Mouse (Mus musculus) C2C12 (cell line): Measurements from ENCODE around the gene Clec11a. TPM values are rescaled to one million over a fixed set of nuclear protein-coding genes. Genes with fewer than 3 reads are reported as not detected.
A peak's percentile ranks its signal among the peaks of the same experiment; 100 is the strongest.

Source experiments
- H3K27me3 ChIP-seq: one replicate; pipeline ENCODE4 v1.6.1; 2011; ENCODE audit not compliant: control insufficient read depth, insufficient read depth, insufficient read length
- H3K36me3 ChIP-seq: one replicate; pipeline ENCODE4 v1.6.1; 2011; ENCODE audit not compliant: control insufficient read depth, insufficient read depth
- H3K4me3 ChIP-seq: one replicate; pipeline ENCODE4 v1.5.1; 2011; ENCODE audit warnings: mild to moderate bottlenecking, control low read depth; ENCODE audit not compliant: poor library complexity, insufficient read depth, severe bottlenecking
- H3K79me2 ChIP-seq: one replicate; pipeline ENCODE4 v1.6.1; 2011; ENCODE audit not compliant: control insufficient read depth, insufficient read depth
- H3K79me3 ChIP-seq: one replicate; pipeline ENCODE4 v1.6.1; 2011; ENCODE audit warnings: low read depth, control low read depth
- H3ac ChIP-seq: one replicate; pipeline ENCODE3; 2011; ENCODE audit warnings: low read depth; ENCODE audit not compliant: control insufficient read depth, insufficient read length
- CEBPB ChIP-seq: IDR thresholded peaks from one replicate; pipeline ENCODE4 v1.6.1; 2011; ENCODE audit warnings: low read depth, mild to moderate bottlenecking, control low read depth, moderate library complexity
- CTCF ChIP-seq: IDR thresholded peaks from one replicate; pipeline ENCODE4 v1.5.1; 2011; ENCODE audit not compliant: control insufficient read depth, insufficient read depth, insufficient read length
- FOSL1 ChIP-seq: IDR thresholded peaks from one replicate; pipeline ENCODE4 v1.8.0; 2011; ENCODE audit warnings: mild to moderate bottlenecking, low read length; ENCODE audit not compliant: poor library complexity, insufficient read depth, severe bottlenecking
- MAX ChIP-seq: IDR thresholded peaks from one replicate; pipeline ENCODE4 v1.6.1; 2011; ENCODE audit warnings: mild to moderate bottlenecking, control low read depth
- MYOD1 ChIP-seq: IDR thresholded peaks from one replicate; pipeline ENCODE4 v1.6.1; 2011; ENCODE audit warnings: low read depth; ENCODE audit not compliant: control insufficient read depth, insufficient read length
- MYOG ChIP-seq: IDR thresholded peaks from one replicate; pipeline ENCODE4 v1.6.1; 2011; ENCODE audit not compliant: control insufficient read depth, insufficient read length; ENCODE audit errors: extremely low read depth
- USF1 ChIP-seq: IDR thresholded peaks from one replicate; pipeline ENCODE4 v1.6.1; 2011; ENCODE audit warnings: low read depth, mild to moderate bottlenecking, control low read depth, moderate library complexity
- polyA plus RNA-seq: library from polyadenylated mRNA; unstranded; fragments of >200 nt; fragmentation: generic; extraction: Trizol; gene quantifications from one replicate; pipeline ENCODE4 v1.2.1, GENCODE M21; 2012; ENCODE audit warnings: missing spikeins

Clec11a gene
- polyA plus RNA-seq, 1 experiment = 0.30 TPM

GRCm38 (mm10) chr7:44269397-44269796, 37.3 kb downstream of the Clec11a start:
- H3K36me3 ChIP-seq = no peaks in the 10 kb centered on the region
- no peaks in the 10 kb centered on the region for H3K79me2 ChIP-seq
- TF ChIP-seq MAX (no peak), MYOG (no peak), USF1 (no peak), MYOD1 (no peak), CEBPB (no peak), FOSL1 (no peak), CTCF (no peak)
- H3K27me3 ChIP-seq = peaks cover 43% of the 10 kb centered on the region
- no peak overlapping the region for H3ac ChIP-seq
- H3K79me3 ChIP-seq = no peaks in the 10 kb centered on the region
- H3K4me3 ChIP-seq = no peak overlapping the region

GRCm38 (mm10) chr7:44268117-44268516, 38.6 kb downstream of the Clec11a start:
- Histone ChIP-seq H3ac (no peak overlapping the region), H3K36me3 (no peaks in the 10 kb centered on the region), H3K79me2 (no peaks in the 10 kb centered on the region), H3K27me3 (peaks cover 34% of the 10 kb centered on the region), H3K79me3 (no peaks in the 10 kb centered on the region), H3K4me3 (no peak overlapping the region)
- TF ChIP-seq MYOG (no peak), MYOD1 (no peak), MAX (no peak), FOSL1 (no peak), USF1 (no peak), CEBPB (no peak), CTCF (no peak)

- no peaks in the 10 kb centered on the region for H3K79me3 ChIP-seq
- no peak overlapping the region for H3ac ChIP-seq
- H3K36me3 ChIP-seq = no peaks in the 10 kb centered on the region
- H3K4me3 ChIP-seq = no peak overlapping the region
- TF ChIP-seq CTCF (peak; percentile 85), FOSL1 (no peak)
- H3K27me3 ChIP-seq = peaks cover 29% of the 10 kb centered on the region
- no peaks in the 10 kb centered on the region for H3K79me2 ChIP-seq
Measured at GRCm38 (mm10) chr7:44262791-44263643, 43.7 kb downstream of the Clec11a start.

- Histone ChIP-seq H3ac (no peak within 1 kb of the TSS), H3K79me2 (no peaks in the 10 kb centered on the region), H3K79me3 (no peaks in the 10 kb centered on the region), H3K36me3 (no peaks in the 10 kb centered on the region), H3K4me3 (no peak within 1 kb of the TSS), H3K27me3 (peaks cover 19% of the 10 kb centered on the region)
- no peak for TF ChIP-seq CEBPB
- no peak for TF ChIP-seq USF1
- no peak for TF ChIP-seq CTCF
- TF ChIP-seq FOSL1 = no peak
- no peak for TF ChIP-seq MAX
- TF ChIP-seq MYOG = no peak
- TF ChIP-seq MYOD1 = no peak
Measured at GRCm38 (mm10) chr7:44261147-44261546, 45.6 kb downstream of the Clec11a start, which contains the start of gene Gm15517. Gm15517 (plus strand) TSS chr7:44261447.

DNA sequence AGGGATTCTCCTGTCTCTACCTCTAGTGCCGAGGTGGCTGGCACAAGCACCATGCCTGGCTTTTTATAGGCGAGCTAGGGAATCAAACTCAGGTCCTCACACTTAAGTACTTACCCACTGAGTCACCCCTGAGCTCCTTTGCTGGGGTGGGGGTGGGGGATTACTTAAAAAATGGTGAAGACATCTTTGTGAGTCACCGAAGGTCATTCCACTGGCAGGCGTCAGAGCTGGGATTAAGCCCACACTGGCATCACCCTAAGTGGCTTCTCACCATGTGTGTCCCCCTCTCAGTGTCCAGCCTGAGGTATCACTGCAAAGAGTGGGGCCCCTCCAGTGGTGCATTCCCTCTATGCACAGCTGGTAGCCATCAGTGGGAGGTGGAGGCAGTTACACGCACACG, 46.3 kb downstream of the Clec11a start:
- Histone ChIP-seq H3ac (no peak overlapping the region), H3K79me3 (no peaks in the 10 kb centered on the region), H3K79me2 (no peaks in the 10 kb centered on the region), H3K36me3 (no peaks in the 10 kb centered on the region), H3K27me3 (peaks cover 19% of the 10 kb centered on the region), H3K4me3 (no peak overlapping the region)
- TF ChIP-seq MAX (no peak), CEBPB (no peak), CTCF (no peak), MYOD1 (no peak), USF1 (no peak), MYOG (no peak), FOSL1 (no peak)
